Mouse (Mus musculus) WW6 (cell line): ENCODE results near the gene Gfpt1.
"Not testable (repeated sequence)": the region's sequence is repeated elsewhere in the genome, so short reads cannot be mapped to it uniquely, and the experiment has no call there.

Experiments used
- DNase-seq: peaks from one replicate; pipeline ENCODE4 v3.0.0-alpha.2; 2013; ENCODE audit warnings: low read depth, low spot score

Gene Gfpt1

GRCm38 (mm10) chr6:87041431-87041830, 1.2 kb upstream of the Gfpt1 start:
- no peak for DNase-seq

- no peak for DNase-seq
Measured at GRCm38 (mm10) chr6:87042004-87042336, 676 bp upstream of the Gfpt1 start.

- no peak for DNase-seq
Measured at GRCm38 (mm10) chr6:87043131-87043516, 478 bp downstream of the Gfpt1 start.

GRCm38 (mm10) chr6:87044895-87045294, 2.2 kb downstream of the Gfpt1 start:
- no peak for DNase-seq

GRCm38 (mm10) chr6:87045507-87045906, 2.9 kb downstream of the Gfpt1 start:
- no peak for DNase-seq

- DNase-seq, result not testable (repeated sequence)
Measured at GRCm38 (mm10) chr6:87048712-87049111, 6.1 kb downstream of the Gfpt1 start.

- no peak for DNase-seq
Measured at GRCm38 (mm10) chr6:87051886-87052425, 9.3 kb downstream of the Gfpt1 start.

GRCm38 (mm10) chr6:87054193-87054592, 11.5 kb downstream of the Gfpt1 start:
- DNase-seq, result no peak

- DNase-seq, result no peak
Measured at GRCm38 (mm10) chr6:87059754-87060153, 17.1 kb downstream of the Gfpt1 start.

GRCm38 (mm10) chr6:87063586-87063985, 20.9 kb downstream of the Gfpt1 start:
- DNase-seq, result no peak

GRCm38 (mm10) chr6:87068209-87068608, 25.6 kb downstream of the Gfpt1 start:
- no peak for DNase-seq

- DNase-seq, result no peak
Measured at GRCm38 (mm10) chr6:87069195-87069900, 26.7 kb downstream of the Gfpt1 start.

GRCm38 (mm10) chr6:87070641-87071040, 28.0 kb downstream of the Gfpt1 start:
- DNase-seq, result no peak

GRCm38 (mm10) chr6:87072759-87073158, 30.1 kb downstream of the Gfpt1 start:
- no peak for DNase-seq

- DNase-seq, result no peak
Measured at GRCm38 (mm10) chr6:87075092-87075685, 32.5 kb downstream of the Gfpt1 start.

- no peak for DNase-seq
Measured at GRCm38 (mm10) chr6:87079457-87079856, 36.8 kb downstream of the Gfpt1 start.

- no peak for DNase-seq
Measured at GRCm38 (mm10) chr6:87085026-87085425, 42.4 kb downstream of the Gfpt1 start.

- no peak for DNase-seq
Measured at GRCm38 (mm10) chr6:87088356-87088755, 45.7 kb downstream of the Gfpt1 start.

GRCm38 (mm10) chr6:87090877-87091276, 48.2 kb downstream of the Gfpt1 start:
- no peak for DNase-seq

- no peak for DNase-seq
Measured at GRCm38 (mm10) chr6:87092476-87092875, 49.8 kb downstream of the Gfpt1 start.

- DNase-seq, result not testable (repeated sequence)
Measured at GRCm38 (mm10) chr6:87093631-87094030, 51.0 kb downstream of the Gfpt1 start.

GRCm38 (mm10) chr6:87099261-87099660, 56.6 kb downstream of the Gfpt1 start:
- DNase-seq, result no peak

- DNase-seq, result no peak
Measured at GRCm38 (mm10) chr6:87099671-87100296, 57.1 kb downstream of the Gfpt1 start.
